Mouse (Mus musculus): ENCODE results near the gene Pin4.

GRCm38 (mm10) chrX:102157423-102157791 is 38.2 kb downstream of the Pin4 start:
- TF ChIP-seq CTCF (IDR thresholded peaks at IDR 0.05), result peak; percentile 37
- no peak for TF ChIP-seq EP300 (IDR thresholded peaks at IDR 0.05)

Data from lung, postnatal 0 days (tissue).